Mouse (Mus musculus): ENCODE data around the gene Foxn3.

The Foxn3 gene

DNA sequence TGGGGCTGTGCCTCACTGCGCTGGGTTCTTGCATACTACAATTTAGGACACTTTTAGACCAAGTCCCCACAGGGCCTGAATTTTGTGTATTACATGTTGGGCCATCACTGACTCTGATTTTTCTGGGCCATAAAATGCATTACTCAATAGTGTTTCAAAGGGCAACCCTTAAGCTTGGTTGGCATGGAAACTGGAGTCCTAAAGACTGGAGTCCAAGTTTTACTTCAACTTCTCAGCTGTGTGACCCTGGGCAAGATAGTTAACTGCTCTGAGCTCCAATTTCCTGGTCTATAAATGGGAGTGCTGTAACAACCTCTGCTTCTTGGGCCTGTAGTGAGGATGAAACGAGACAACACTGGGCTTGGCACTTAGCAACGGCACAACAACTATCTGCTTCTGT, 215.9 kb downstream of the Foxn3 start:
- DNase-seq: no peak

DNA sequence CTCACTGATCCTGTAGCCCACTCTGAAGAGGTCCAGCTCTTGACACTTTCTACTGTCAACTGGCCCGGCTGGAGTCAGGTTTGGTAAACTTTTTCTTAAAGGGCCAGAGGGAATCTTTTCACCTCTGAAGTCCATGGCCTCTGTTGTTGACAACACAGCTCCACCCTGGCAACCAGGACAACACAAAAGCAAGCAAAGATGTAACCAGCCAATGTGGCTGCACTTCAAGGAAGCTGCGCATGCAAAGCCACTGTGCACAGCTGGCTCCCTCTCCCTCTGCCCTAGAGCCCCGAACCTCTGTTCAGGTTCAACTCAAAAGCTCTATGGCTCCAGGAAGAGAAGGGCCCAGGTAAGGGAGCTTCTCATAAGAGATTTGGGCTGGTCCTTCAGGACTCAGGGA, 216.4 kb downstream of the Foxn3 start:
- no peak for DNase-seq

DNA sequence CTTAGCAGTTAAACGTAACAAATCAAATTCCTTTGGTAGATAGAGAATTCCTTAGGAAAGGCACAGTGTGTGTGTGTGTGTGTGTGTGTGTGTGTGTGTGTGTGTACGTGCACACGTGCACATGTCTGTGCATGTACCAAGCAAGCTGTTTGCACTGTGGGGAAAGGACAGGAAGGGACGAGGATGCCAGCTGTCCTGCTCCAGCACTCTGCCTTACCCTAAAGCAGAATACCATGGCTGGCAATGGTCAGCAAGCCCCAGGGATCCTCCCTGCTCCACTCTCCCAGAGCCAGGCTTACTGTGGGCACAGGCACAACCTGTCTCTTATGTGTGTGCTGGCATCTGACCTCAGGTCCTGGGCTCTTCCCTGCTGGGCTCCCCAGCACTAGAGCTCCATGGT, 218.1 kb downstream of the Foxn3 start:
- DNase-seq: no peak

DNA sequence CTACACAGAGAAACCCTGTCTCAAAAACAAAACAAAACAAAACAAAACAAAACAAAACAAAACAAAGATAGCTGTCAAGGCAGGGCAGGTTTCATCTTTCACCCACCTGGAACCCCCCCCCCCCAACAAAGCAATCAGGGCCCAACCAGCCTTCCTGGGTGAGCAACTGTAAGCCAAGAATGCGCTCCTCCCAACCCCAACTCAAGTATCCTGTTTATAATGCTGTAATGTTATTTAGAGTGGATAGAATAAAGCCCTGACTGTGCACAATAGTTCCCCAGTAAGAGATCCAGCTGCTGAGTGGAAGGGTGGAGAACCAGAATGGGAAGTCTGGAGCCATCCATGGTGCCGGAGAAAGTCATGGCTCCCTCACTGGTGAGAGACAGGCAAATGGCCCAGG, 220.0 kb downstream of the Foxn3 start:
- DNase-seq: no peak

DNA sequence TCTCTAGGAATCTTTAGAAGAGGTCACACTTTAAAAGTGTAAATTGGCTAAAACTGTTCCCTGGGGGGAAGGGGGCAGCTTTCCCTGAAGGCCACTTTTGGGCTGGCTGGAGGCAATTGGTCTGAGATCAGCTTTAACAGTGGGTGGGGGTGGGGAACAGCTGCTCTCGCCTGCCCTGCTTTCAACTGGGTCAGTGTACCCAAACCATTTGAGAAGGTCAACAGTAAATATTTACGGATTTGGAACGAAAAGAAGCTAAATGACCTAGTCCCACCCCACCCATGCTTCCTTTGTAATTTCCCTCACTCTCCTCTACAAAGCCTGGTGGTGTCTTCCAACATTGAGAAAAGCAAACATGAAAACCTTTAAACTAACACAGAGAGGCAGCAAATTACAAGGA, 221.2 kb downstream of the Foxn3 start:
- no peak for DNase-seq

- no peak for DNase-seq
Observed at GRCm38 (mm10) chr12:99341751-99342150, 221.6 kb downstream of the Foxn3 start.

DNA sequence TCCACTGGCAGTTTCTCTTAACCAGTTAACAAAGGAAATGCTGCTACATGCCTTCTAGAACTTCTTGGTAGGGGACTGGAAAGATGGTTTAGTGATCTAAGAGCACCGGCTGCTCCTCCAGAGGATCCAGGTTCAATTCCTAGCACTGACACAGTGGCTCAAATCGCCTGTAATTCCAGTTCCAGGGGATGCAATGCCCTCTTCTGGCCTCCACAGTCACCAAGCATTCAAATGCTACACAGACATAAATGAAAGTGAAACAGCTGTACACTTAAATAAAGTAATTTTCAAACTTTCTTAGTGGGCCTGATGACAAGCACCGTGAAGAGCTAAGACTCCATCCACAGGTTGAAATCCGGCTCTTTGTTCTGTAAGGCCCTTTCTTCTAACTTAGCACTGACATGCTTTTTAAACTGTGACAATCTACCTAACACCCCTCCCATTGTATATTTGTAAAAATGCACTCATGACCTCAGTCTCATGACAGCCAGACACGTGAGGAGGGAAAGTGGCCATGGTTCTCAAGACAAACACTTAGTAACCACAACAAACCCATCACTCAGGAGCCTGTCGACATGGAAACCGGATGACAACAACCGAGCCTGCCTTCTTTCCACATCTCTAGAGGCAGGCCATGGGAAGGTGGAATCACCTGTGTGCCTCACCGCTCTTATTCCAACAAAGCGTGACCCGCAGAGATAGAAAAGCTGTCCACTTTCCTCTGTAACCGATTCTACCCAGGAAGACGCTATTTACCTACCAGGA, 222.8 kb downstream of the Foxn3 start:
- no peak for DNase-seq

DNA sequence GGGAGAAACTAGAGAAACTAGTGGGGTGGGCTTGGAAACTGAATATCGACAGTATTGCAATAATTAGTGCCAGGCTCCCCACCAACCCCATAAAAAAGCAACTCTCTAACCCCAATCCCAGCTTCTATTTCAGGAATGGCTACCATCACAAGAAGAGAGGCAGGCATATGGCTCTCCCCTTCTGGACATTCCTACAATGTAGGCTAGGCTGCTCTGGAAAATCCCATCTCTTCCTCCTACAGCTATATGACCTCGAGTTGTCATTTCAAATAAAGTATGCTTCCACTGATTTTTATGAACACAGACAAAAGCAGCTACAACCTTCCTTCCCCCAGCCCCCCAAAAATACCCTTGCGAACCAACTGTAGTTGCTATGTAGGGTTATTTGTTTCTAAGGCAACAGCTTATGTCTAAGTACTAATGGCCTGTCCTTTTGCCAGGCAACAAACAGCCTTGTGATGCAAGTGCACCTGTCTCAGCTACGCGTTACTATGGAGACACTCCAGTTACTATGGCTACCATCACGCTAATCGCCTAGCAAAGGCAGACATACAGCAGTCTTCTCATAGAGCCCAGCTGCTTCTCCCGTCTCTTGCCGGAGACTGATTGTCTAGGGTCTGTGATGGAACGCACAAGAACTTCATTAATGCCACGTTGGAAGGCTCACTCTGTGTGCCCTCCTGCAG, 223.6 kb downstream of the Foxn3 start:
- no peak for DNase-seq

DNA sequence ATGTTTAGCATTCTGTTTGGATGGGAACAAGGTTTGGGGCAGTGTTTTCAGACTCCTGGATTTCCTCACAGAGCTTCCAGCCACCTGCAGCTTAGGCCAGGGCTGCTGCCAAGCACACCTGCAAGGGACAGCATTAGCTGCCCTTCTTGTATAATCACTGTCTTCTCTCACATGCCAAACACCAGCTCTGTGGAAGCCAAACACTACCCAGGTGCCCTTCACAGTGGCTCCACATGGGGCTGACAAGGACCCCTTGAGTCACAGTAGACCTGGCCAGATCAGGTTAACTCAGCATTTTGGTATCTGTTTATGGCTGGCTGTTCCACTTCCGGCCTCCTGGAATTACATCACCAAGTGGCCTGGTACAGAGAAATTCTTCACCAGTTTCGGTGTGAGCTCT, 224.6 kb downstream of the Foxn3 start:
- DNase-seq: no peak

DNA sequence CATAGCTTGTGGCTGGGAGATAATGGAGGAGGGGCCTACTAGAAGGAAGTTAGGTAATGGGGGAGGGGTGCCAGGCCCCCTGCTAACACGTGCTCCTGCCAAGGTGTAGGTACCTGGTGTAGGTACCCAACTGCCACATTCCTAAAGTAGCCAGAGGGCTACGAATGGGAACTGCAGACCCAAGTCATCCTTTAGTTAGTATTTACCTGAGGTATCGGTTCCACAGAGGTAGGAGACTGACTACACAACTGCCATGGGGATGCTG, 226.3 kb downstream of the Foxn3 start:
- DNase-seq: no peak

DNA sequence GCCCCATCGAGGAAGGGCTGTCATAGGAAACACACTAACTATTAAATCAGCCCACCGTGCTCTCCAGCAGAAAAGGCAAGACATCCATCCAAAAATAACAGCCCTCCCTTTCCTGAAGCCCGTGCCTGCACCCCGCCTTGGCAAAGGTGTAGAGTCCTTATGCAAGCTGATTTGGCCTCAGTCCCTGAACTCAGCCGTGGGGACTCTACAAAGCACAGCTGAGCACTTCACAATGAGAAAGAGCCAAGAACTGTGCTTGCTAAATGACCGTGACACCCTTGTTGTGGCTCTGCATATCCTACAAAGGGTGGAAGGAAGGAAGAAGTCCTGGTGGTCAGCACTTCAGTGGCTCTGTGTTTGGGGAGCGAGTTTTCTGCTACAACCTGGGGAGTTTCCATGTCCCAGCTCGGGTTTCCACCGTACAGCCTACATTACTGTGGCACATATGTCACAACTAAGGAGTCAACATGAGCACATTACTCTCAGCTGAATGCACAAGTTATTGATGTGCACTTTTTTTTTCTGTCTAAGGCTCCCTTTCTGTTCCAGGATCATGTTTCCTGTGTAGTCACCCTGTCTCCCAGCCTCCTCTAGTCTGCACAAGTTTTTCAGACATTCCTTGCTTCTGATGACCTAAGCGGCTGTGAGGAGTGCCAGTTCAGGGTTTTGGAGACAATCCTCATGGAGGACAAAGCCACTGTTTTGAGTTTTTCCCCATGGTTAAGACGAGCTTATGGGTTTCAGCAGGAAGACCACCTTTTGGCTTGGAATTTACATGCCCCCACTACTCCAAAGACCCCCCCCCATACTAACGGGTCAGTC, 226.8 kb downstream of the Foxn3 start:
- no peak for DNase-seq

DNA sequence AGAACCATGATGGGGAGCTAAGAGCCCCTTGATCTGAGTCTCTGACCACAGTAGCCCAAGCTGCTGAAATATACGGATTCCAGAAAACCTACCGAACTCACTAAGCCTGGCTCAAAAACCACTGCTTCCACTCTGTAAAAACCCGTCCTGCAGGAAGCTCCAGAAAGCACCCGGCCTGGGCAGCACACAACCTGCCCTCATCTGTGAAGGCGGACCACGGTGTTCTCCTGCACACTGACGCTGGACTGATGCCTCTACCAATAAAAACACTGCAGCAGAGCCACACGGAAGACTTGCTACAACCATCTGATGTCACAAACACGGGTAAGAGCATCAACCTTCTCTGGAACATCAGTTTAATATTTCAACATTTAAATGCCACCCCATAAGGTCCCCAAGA, 227.8 kb downstream of the Foxn3 start:
- DNase-seq: no peak

GRCm38 (mm10) chr12:99334026-99334425, 229.4 kb downstream of the Foxn3 start:
- no peak for DNase-seq

DNA sequence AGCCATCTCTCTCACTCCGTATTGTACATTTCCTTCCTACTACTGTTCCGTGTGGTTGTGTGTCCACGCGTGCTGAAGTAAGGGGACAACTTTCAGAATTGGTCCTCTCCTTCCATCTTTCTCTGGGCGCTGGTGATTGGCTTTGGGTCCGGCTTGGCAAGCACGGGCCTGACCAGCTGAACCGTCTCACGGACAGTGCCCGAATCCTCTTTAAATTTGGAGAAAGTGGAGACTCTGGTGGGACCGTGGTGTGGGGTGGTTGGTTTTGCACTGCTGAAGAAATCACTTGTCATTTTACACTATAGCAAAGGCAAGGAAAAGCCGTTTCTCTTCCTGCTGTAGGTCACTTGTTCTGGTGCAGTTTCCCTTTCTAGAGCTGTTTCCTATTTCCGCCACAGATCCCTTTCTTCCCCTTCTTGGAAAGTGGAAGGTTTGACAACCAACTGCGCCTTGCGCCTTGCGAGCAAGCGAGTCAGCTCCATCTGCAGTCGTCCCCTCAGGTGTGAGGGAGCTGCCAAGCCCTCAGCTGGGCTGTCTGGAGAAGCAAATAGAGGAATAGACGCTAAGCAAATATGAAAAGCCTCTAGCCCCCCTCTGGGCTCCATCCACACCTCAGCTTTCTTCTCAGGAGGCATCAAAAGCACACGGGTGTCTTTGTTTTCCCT, 229.9 kb downstream of the Foxn3 start:
- DNase-seq: no peak

DNA sequence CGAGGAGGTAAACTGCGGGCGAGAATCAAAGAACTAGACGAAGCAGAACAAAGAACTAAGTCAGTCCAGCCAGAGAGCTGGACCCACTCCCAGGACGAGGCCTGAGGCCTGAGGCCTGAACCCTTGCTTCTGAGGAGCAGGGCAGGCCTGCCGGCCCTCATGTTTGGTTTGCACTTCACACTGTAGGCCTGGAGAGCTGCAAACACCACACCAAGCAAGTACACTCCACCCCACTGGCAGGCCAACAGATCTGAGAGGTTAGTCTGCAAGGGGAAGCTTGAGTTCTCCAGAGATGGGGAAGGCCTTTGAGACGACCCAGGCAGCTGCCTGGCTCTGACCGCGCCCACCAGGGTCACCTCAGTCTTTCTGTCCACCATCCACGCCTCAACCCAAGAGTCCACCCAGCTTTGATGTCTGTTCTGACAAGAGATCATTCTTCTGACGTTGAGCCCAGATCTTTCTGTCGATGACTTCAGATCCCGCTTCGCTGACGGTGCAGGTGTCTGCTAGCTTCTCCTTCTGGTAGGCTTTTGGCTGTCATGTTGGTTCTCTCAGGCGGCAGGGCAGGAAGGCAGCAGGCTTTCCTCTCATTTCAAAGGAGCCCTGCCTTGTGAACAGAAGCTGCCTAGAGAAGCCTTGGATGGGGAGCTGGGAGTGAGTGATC, 231.1 kb downstream of the Foxn3 start:
- peak; percentile 48 to 58 for DNase-seq

DNA sequence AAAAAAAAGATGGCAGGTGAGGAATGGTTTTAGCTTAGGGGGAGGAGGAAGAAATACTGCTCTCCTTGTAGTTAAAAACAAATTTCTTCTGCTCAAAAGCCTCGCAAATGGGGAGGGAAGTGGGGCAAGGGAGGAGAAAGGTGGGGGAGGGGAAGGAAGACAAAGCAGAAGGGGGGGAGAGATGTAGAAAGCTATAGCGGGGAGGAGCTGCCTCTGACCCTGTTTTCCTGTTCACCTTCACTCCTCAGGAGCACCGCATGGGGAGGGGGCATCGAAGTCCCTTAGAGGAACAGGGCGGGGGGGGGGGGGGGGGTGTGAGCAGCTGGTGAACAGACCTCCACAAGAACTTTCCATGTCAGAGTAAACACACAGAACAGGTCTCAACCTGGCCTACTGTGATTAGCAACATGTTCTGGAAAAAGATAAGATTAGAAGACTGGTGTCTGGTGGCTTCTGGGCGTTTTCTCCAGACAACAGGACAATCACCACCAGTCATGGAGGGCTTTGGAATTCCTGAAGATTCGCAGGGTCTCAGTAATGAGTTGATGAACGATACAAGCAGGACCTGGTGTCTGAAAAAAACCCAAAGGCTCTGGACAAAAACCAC, 231.9 kb downstream of the Foxn3 start:
- peak in 1 of 2 experiments; percentile 55 for DNase-seq

DNA sequence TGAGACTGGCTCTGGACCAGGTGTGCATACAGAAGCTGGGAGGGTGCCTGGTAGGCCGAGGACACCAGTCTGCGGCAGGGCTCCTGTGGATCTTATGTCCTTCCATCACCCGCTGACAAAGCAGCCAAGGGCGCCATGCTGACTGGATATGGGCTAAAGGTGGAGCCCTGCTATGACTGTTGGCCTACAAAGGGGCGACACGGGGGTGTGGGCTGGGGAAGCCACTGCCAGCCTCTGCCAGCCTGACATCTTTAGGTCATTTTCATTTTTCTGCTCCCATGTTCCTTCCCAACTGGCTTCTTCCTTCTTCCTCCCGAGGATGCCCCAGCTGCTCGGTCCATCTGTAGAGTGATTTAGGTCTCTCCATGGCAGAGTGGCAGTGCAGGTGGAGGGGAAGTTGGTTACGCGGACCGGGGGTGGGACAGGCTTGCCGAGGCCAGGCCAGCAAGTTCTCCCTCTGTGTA, 232.5 kb downstream of the Foxn3 start:
- peak in 1 of 2 experiments; percentile 44 for DNase-seq

DNA sequence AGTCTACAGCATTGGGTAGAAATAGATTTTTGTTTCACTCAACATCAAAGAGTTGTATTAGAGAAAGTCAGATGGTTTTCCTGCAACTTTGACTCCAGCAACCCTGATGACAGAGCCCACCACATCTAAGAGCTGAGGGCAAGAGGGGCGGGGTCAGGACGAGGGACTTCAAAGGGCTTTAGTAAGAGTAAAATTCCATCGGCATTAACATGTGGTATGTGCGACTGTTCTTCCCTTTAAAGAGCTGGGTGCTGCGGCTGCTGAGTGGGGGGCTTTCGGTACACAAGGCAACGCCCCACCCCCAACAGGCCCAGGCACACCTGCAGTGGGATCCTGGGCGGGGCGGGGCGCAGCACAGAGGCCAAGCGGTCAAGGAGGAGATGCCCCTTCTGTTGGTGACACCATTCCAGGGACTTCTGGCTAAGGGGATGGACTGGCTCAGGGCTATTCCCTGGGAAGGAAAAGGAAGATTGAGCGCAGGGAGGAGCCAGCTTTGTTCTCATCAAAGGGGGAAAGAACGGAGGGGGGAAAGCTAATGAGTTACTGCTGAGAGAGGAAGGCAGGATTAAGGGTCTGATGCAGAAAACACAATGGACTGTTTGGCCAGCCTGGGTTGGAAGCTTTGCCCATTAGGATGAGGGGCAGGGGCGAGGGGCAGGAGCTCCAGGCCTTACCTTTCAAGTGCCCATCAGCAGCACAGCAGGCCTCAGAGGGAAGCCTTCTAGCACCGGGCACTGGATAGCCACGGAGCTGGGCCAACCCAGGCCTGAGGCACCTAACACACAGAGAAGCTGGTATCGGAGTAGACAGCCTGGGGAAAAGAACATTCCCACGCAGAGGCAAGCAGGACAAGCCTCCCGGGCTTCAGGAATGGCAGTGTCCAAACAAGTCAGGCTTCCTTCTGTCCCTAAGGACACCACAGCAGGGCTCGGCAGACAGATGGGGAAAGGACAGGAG, 233.8 kb downstream of the Foxn3 start:
- DNase-seq: peak; percentile 73 to 80

GRCm38 (mm10) chr12:99326157-99326556, 237.2 kb downstream of the Foxn3 start:
- no peak for DNase-seq

DNA sequence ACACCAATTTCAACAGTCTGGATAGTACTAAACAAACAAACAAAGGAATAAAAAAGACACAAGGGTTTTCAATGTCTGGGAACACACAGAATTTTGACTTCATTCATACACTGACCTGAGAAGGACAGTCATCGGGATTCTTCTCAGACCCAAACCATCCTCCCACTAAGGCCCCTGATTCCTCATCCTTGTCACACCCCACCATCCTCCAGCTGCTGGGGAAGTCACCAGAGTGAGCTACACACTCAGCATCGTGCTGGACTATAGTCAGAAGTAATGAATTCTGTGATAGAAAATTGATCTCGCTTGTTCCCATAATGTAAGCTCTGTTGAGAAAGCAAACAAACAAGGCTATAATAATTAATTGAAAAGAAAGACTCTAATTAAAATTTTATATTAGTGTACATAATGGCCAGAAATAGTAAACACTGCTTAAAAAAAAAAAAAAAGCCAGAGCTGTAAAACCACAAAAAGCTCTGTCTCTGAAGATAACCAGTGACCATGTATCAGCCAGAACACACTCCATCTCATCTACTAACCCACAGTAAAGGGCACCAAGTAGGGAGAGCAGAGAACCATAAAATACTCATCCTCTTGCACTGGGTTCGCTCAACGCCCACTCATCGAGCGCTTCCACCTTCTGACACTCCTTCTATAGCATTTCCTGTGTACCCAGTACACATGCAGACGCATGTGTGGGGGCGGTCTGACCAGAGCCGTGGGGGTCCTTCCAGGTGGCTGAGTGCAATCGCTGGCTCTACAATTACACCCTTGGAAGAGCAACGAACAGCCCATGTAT, 241.6 kb downstream of the Foxn3 start:
- peak; percentile 40 to 58 for DNase-seq

All from thymus, postnatal 36 days (tissue).